In the genomic region with DNA sequence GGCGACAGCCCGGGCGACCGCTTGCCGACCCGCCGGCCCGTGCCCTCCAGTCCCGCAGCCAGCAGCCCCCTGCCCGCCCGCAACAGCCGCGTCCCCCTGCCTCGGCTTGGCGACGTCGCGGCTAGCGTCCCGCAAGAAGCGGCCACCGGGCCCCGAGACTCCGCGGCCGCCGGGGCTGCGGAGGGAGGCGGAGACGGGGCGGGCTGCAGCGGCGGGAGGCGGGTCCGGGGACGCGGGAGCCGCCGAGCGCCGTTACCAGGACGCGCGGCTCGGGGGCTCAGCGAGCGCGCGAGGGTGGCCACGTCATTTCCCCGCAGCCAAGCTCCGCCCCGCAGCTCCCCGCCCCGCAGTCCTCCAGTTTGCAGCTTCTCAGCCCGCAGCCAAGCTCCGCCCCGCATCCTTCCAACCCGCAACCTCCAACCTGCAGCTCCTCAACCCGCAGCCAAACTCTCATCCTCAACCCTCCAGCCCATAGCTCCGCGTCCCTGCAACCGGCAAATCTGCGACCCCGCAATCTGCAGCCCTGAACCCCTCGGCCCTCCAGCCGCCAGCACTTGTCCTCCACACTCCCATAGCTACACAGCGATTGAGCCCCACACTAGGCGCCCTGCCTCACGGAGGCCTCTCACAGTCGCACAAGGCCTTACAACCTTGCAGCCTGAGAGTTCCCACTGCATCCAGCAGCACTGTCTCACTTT, we compare ENCODE assay signal across 8 mouse cellular contexts. TPM values are rescaled to one million over a fixed set of nuclear protein-coding genes. Genes with fewer than 3 reads are reported as not detected.
DNase-seq lines count a peak whose midpoint lies in the region; ATAC-seq lines count a peak whose summit lies in the region.

A gene (minus strand): TSS at position 169 of the 698 bp plus-strand sequence.

- WGBS in hindbrain, embryonic 12.5 days, result 2% methylated on average over 58 of the region's 71 CpGs
- WGBS in lung, embryonic 16.5 days, result 3% methylated on average over 48 of the region's 71 CpGs

- peaks cover 14% of the 10 kb centered on the region for H3K4me1 ChIP-seq in hindbrain, embryonic 12.5 days
- H3K4me1 ChIP-seq in lung, embryonic 16.5 days (replicated peaks; ENCODE audit: control insufficient read depth, insufficient read depth, low read length), result no peaks in the 10 kb centered on the region

- DNase-seq in R1 (ENCODE audit: low read depth, low spot score), result peak; percentile 73
- peak; percentile 93 to 95 for DNase-seq in cerebellum, postnatal 10 days
- DNase-seq in frontal cortex, postnatal 25 days (ENCODE audit: low spot score in 2 of 2), result peak; percentile 68 to 79
- DNase-seq in layer of hippocampus, postnatal 14 days (ENCODE audit: low spot score in 2 of 2), result peak; percentile 82 to 86
- DNase-seq in ovary, postnatal 36 days (ENCODE audit: low spot score), result peak; percentile 72
- peak; percentile 13 to 63 for DNase-seq in urinary bladder, postnatal 36 days (ENCODE audit: low spot score in 2 of 2)

- peak within 1 kb of the TSS; percentile 88 for H3K4me2 ChIP-seq in hindbrain, embryonic 12.5 days (replicated peaks)
- H3K4me2 ChIP-seq in lung, embryonic 16.5 days (ENCODE audit: low read depth, low read length), result peak within 1 kb of the TSS; percentile 98

- H3K36me3 ChIP-seq in hindbrain, embryonic 12.5 days, result no peaks in the 10 kb centered on the region
- no peaks in the 10 kb centered on the region for H3K36me3 ChIP-seq in lung, embryonic 16.5 days (ENCODE audit: control insufficient read depth, insufficient read depth, low read length)

- H3K9me3 ChIP-seq in hindbrain, embryonic 12.5 days (replicated peaks), result no peaks in the 10 kb centered on the region
- H3K9me3 ChIP-seq in lung, embryonic 16.5 days (ENCODE audit: control insufficient read depth, low read length), result no peaks in the 10 kb centered on the region

- H3K4me3 ChIP-seq in hindbrain, embryonic 12.5 days, result peak within 1 kb of the TSS; percentile 92
- peak within 1 kb of the TSS; percentile 75 for H3K4me3 ChIP-seq in lung, embryonic 16.5 days (ENCODE audit: low read length)

- peak; percentile 98 for ATAC-seq in hindbrain, embryonic 12.5 days (ENCODE audit: low FRiP score)
- peak; percentile 85 for ATAC-seq in lung, embryonic 16.5 days (ENCODE audit: low read depth)

- peak within 1 kb of the TSS; percentile 88 for H3K9ac ChIP-seq in hindbrain, embryonic 12.5 days
- peak within 1 kb of the TSS; percentile 73 for H3K9ac ChIP-seq in lung, embryonic 16.5 days (ENCODE audit: low read length)

- H3K27me3 ChIP-seq in hindbrain, embryonic 12.5 days, result peaks cover 3% of the 10 kb centered on the region; the same call in 1 of the 2 replicates
- peaks cover 10% of the 10 kb centered on the region for H3K27me3 ChIP-seq in lung, embryonic 16.5 days (ENCODE audit: control insufficient read depth, insufficient read depth, low read depth, low read length)

- H3K27ac ChIP-seq in hindbrain, embryonic 12.5 days, result peak within 1 kb of the TSS; percentile 64
- no peak within 1 kb of the TSS for H3K27ac ChIP-seq in lung, embryonic 16.5 days (ENCODE audit: low read length)

RNA-seq across cellular contexts. Expression of the gene that starts here (rescaled TPM):
- polyA plus RNA-seq in hindbrain, embryonic 12.5 days (2016; fragmentation: Nextera tagmentation; extraction: Ambion mirVana), result 10.8 and 12.0 TPM in 2 replicates
- 10 to 100 TPM; 20.7 to 22.4 TPM for total RNA-seq in layer of hippocampus, postnatal 14 days (2021)
- 3.2 and 4.7 TPM in 2 replicates for polyA plus RNA-seq in lung, embryonic 16.5 days (2015; fragmentation: Nextera tagmentation; extraction: Ambion mirVana)

Comparison
In these comparisons a context has a peak if more than half of its experiments do, and no peak if none do; other contexts are left out.
1. DNase-seq: peak in every context shown above with its lines; median percentile 94 in cerebellum, postnatal 10 days; 84 in layer of hippocampus, postnatal 14 days; 74 in frontal cortex, postnatal 25 days; 73 in R1; 72 in ovary, postnatal 36 days; 38 in urinary bladder, postnatal 36 days.